In the genomic region with DNA sequence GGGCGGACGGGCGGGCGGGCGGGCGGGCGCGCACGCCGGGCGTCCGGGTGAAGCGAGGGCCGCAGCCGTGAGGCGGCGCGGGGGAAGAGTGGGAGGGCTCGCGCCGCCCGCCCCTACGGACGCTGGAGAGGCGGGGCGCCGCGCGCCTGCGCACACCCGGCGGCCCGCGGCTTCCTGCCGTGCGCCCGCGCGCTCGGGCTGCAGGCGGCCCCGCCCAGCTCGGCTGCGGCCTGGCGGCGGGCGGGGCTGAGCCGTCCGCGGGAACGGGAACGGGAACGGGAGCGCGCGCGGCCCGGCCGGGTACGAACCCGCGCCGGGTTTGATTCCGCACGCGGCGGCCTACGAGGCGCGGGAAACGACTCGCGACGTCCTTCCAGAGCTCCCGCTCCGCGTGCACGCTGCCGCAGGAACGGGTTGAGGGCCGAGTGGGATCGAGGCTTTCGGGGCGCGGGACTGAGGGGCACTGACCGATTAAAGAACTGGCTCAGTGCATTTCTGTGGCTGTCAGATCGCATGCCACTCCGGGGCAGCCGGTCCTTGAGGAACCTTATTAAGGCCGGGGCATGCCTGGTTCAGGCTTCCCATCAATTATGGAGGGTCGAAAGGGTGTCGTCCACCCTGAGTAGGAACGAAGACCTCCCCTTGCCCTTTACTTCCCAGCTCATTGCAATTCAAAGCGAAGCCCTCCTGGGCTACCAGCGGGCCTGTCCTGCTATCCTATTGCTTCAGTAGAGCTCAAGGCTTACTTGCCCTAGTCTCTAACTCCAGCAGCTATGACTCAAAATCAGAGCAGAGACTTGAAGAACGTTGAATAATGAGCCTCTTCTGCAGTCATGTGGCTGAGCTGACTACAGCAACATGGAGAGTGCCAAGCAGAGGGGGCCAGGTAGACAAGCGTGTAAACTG, we compare ENCODE assay signal across 8 mouse cellular contexts. TPM values are rescaled to one million over a fixed set of nuclear protein-coding genes. Genes with fewer than 3 reads are reported as not detected.
DNase-seq lines count a peak whose midpoint lies in the region; ATAC-seq lines count a peak whose summit lies in the region.

No protein-coding gene starts in this region.

- H3K27ac ChIP-seq in hindbrain, embryonic 13.5 days: peak overlapping the region; percentile 99

- peaks cover 26% of the 10 kb centered on the region for H3K4me1 ChIP-seq in hindbrain, embryonic 13.5 days (replicated peaks)

- DNase-seq in R1 (ENCODE audit: low read depth, low spot score): peak; percentile 65
- peak; percentile 86 to 91 for DNase-seq in cerebellum, postnatal 10 days
- DNase-seq in frontal cortex, postnatal 14 days (ENCODE audit: low spot score in 2 of 2): peak; percentile 24 to 46
- peak; percentile 64 for DNase-seq in left cerebral cortex, adult 11 months (ENCODE audit: low spot score)
- peak; percentile 75 for DNase-seq in lung, postnatal 36 days
- peak; percentile 90 for DNase-seq in retina, postnatal 1 day
- peak; percentile 88 for DNase-seq in thymus, postnatal 4 days

- peak overlapping the region; percentile 94 for H3K4me3 ChIP-seq in hindbrain, embryonic 13.5 days

- no peaks in the 10 kb centered on the region for H3K27me3 ChIP-seq in hindbrain, embryonic 13.5 days

- H3K9me3 ChIP-seq in hindbrain, embryonic 13.5 days: no peaks in the 10 kb centered on the region

- peak; percentile 94 for ATAC-seq in hindbrain, embryonic 13.5 days (ENCODE audit: low FRiP score)

- no peaks in the 10 kb centered on the region for H3K36me3 ChIP-seq in hindbrain, embryonic 13.5 days

- H3K4me2 ChIP-seq in hindbrain, embryonic 13.5 days: peak overlapping the region; percentile 61

- WGBS in hindbrain, embryonic 13.5 days: 2% methylated on average over 50 of the region's 97 CpGs

- H3K9ac ChIP-seq in hindbrain, embryonic 13.5 days: peak overlapping the region; percentile 95

RNA-seq across cellular contexts. Expression of gene Kif2a, which starts 0.6 kb away (rescaled TPM):
- 42.5 and 45.9 TPM in 2 replicates for polyA plus RNA-seq in hindbrain, embryonic 13.5 days (2015; fragmentation: Nextera tagmentation; extraction: Ambion mirVana)

Comparison
In these comparisons a context has a peak if more than half of its experiments do, and no peak if none do; other contexts are left out.
1. Peak in every context shown above with its lines: DNase-seq, ATAC-seq, H3K4me3 ChIP-seq and H3K27ac ChIP-seq.
2. DNase-seq: peak in every context shown above with its lines; median percentile 90 in retina, postnatal 1 day; 88 in cerebellum, postnatal 10 days; 88 in thymus, postnatal 4 days; 75 in lung, postnatal 36 days; 65 in R1; 64 in left cerebral cortex, adult 11 months; 35 in frontal cortex, postnatal 14 days.